In the genomic region with DNA sequence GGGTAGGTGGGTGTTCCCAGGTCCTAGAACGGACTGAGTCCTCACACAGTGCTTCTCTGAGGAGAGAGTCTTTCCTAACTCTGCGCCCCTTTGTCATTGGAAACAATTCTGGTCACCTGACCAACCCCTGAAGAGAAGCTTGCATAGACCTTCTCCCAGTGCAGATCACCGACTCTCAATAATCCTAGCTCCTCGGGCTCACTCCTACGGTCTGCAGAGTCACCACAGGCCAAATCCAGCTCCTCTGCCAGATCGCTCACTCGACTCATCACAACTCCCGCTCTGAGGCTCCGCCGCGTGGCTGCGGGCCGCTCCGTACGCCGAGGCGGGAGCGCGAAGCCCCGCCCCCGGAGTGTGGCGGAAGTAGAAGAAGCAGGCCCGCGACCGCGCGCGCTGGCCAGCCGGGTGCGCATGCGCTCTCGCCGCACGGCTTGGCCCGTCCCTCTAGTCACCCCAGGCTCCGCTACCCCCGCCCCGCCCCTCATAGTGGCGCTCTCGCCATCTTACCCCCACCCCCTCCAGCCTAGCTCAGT, we compare ENCODE assay signal across 8 mouse cellular contexts. TPM values are rescaled to one million over a fixed set of nuclear protein-coding genes. Genes with fewer than 3 reads are reported as not detected.
DNase-seq lines count a peak whose midpoint lies in the region; ATAC-seq lines count a peak whose summit lies in the region.

TSS of gene Supt3 (plus strand) at position 415 of the 533 bp plus-strand sequence.

- peak within 1 kb of the TSS; percentile 80 for H3K4me2 ChIP-seq in hindbrain, embryonic 15.5 days

- peak within 1 kb of the TSS; percentile 96 for H3K27ac ChIP-seq in hindbrain, embryonic 15.5 days (replicated peaks)

- WGBS in hindbrain, embryonic 15.5 days: under 1% methylated on average over 39 of the region's 40 CpGs

- peaks cover 12% of the 10 kb centered on the region for H3K4me1 ChIP-seq in hindbrain, embryonic 15.5 days (replicated peaks)

- H3K4me3 ChIP-seq in hindbrain, embryonic 15.5 days: peak within 1 kb of the TSS; percentile 94

- DNase-seq in R1 (ENCODE audit: low read depth, low spot score): peak; percentile 95
- DNase-seq in cerebellum, postnatal 25 days: peak; percentile 98 to 99
- DNase-seq in frontal cortex, postnatal 25 days (ENCODE audit: low spot score in 2 of 2): peak; percentile 93 to 94
- peak; percentile 95 for DNase-seq in left cerebral cortex, adult 11 months (ENCODE audit: low spot score)
- DNase-seq in lung, postnatal 4 days: peak; percentile 98
- peak; percentile 94 for DNase-seq in retina, postnatal 7 days (ENCODE audit: low read depth, low spot score)
- DNase-seq in urinary bladder, adult 2 months (ENCODE audit: low spot score): peak; percentile 98

- no peaks in the 10 kb centered on the region for H3K9me3 ChIP-seq in hindbrain, embryonic 15.5 days

- no peaks in the 10 kb centered on the region for H3K27me3 ChIP-seq in hindbrain, embryonic 15.5 days

- peak within 1 kb of the TSS; percentile 96 for H3K9ac ChIP-seq in hindbrain, embryonic 15.5 days

- H3K36me3 ChIP-seq in hindbrain, embryonic 15.5 days: no peaks in the 10 kb centered on the region

- ATAC-seq in hindbrain, embryonic 15.5 days (ENCODE audit: low FRiP score, low read depth): peak; percentile 99

RNA-seq across cellular contexts. Expression of gene Supt3, which starts in this region (rescaled TPM):
- polyA plus RNA-seq in hindbrain, embryonic 15.5 days (2015; fragmentation: Nextera tagmentation; extraction: Ambion mirVana): 21.2 and 24.1 TPM in 2 replicates
- 4.8 and 7.6 TPM in 2 replicates for polyA plus RNA-seq in urinary bladder, adult 2 months (2012; rRNA removed)

Comparison
In these comparisons a context has a peak if more than half of its experiments do, and no peak if none do; other contexts are left out.
1. Peak in every context shown above with its lines: DNase-seq, ATAC-seq, H3K4me3 ChIP-seq and H3K27ac ChIP-seq.